Mouse (Mus musculus) thymus, adult 18-20 months (tissue): ENCODE data around the gene Timm17b.

Source experiments
- DNase-seq, 2 experiments: peaks; one replicate each; pipeline ENCODE4 v3.0.0; 2022; ENCODE audit warnings: mixed read lengths in 2 of 2

Timm17b gene

DNA sequence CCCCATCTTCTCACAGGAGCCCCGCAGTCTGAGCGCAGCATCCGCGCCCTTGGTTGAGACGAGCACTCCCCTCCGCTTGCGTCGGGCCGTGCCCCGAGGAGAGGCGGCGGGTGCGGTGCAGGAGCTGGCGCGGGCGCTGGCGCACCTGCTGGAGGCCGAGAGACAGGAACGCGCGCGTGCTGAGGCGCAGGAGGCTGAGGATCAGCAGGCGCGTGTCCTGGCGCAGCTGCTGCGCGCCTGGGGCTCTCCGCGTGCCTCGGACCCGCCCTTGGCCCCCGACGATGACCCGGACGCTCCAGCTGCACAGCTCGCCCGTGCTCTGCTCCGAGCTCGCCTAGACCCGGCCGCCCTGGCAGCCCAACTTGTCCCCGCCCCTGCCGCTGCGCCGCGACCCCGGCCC, 22.9 kb downstream of the Timm17b start:
- DNase-seq = no peak

GRCm38 (mm10) chrX:7926266-7926665, 27.1 kb downstream of the Timm17b start:
- no peak for DNase-seq

- DNase-seq = no peak
Measured at GRCm38 (mm10) chrX:7927116-7927515, 28.0 kb downstream of the Timm17b start.

GRCm38 (mm10) chrX:7928270-7928790, 29.2 kb downstream of the Timm17b start, which contains the start of gene Eras:
Eras (minus strand) TSS chrX:7928607.
- DNase-seq = no peak

- DNase-seq = no peak
Measured at GRCm38 (mm10) chrX:7936874-7937273, 37.7 kb downstream of the Timm17b start.

- DNase-seq = no peak
Measured at GRCm38 (mm10) chrX:7937667-7938066, 38.5 kb downstream of the Timm17b start.

DNA sequence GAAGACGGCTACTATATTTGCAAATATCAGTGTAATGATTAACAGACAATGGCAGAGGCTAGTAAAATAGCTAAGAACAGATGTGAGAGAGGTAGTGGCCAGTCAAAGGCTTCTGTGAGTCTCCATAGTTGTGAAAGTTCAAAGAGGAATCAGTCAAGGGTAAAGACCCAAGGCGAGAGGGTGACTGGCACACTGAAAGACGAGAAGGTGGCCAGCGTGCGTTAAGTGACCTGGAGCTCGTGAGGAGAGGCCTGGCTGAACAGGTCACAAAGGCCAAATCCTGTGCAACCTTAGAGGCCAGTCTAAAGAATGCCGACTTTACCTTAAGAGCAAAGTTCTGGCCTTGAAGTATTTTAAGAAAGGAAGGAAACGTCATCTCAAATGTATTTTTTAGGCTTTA, 46.5 kb downstream of the Timm17b start:
- no peak for DNase-seq

GRCm38 (mm10) chrX:7947108-7947899, 48.1 kb downstream of the Timm17b start, which contains the start of gene Hdac6:
Hdac6 (minus strand) TSS chrX:7947889.
- peak in 1 of 2 experiments; percentile 14 for DNase-seq

DNA sequence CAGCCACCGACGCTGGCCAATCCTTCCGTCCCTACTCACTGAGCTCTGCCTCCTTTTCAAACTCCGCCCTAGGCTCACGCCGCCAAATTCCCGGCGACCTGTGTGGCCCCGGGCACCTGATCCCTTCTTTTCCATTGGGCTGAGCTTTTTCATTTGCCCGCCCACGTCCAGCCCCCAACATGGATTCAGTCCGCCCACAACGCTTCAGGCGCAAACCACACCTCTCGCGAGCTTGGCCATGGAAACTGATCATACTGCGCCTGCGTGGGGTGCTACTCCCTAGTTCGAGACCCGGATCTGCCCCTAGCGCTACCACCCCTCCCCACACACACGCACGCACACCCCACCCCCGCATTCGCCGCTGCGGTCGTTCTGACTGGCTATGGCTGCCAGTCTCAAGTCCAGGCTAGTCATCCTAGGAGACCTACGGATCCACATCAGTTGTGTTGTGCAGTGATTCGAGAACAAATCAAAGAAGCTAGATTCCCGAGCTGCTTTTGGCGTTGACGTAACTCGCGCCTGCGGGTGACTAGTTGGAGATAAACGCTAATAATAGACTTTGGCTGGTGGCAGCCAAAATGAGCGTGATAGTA, 48.8 kb downstream of the Timm17b start:
- peak; percentile 65 to 82 for DNase-seq

DNA sequence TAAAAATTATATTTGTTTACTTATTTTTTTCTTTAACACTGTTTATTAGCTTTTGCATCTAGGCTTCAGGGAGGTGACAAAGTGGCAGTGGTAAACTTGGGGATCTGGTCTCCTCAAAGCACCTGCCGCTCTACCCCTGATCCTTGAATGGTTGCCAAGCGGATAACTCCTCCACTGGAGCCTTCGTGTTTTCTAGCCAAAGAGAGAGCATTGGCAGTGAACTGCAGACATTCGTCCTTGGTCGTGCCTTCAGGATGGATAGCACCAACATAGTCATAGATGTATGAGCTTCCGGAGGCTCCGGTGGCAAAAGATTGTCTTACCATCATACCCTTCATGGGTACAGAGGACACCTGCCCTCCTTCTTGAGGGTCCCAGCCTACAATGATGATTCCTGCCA, 50.9 kb downstream of the Timm17b start:
- no peak for DNase-seq
